Mouse (Mus musculus) adrenal gland, postnatal 25 days (tissue): ENCODE results near the gene Numbl. TPM values are rescaled to one million over a fixed set of nuclear protein-coding genes. Genes with fewer than 3 reads are reported as not detected.

Experiments
- DNase-seq: peaks from one replicate; pipeline ENCODE4 v3.0.0; 2021; ENCODE audit warnings: mixed read lengths
- total RNA-seq: library from RNA; stranded (reverse); gene quantifications from 2 replicates; pipeline ENCODE4 v1.2.3, GENCODE M21; 2021

Gene Numbl
- total RNA-seq, 1 experiment from 2014 or later, result 12.6 TPM

GRCm38 (mm10) chr7:27324928-27325327 lies 66.7 kb downstream of the Numbl start:
- DNase-seq, result no peak

GRCm38 (mm10) chr7:27325697-27326096 lies 67.5 kb downstream of the Numbl start:
- peak; percentile 76 for DNase-seq

- no peak for DNase-seq
These were observed 68.1 kb downstream of the Numbl start for GRCm38 (mm10) chr7:27326101-27326880.

GRCm38 (mm10) chr7:27327500-27327899 lies 69.3 kb downstream of the Numbl start:
- no peak for DNase-seq

- no peak for DNase-seq
These were observed 69.9 kb downstream of the Numbl start for GRCm38 (mm10) chr7:27328161-27328560.

- DNase-seq, result no peak
These were observed 70.4 kb downstream of the Numbl start for GRCm38 (mm10) chr7:27328648-27329047.

- peak; percentile 89 for DNase-seq
These were observed 71.2 kb downstream of the Numbl start for GRCm38 (mm10) chr7:27329326-27329947.

- no peak for DNase-seq
These were observed 71.7 kb downstream of the Numbl start for GRCm38 (mm10) chr7:27329981-27330380.

GRCm38 (mm10) chr7:27330709-27331540 lies 72.7 kb downstream of the Numbl start:
- peak; percentile 89 for DNase-seq

GRCm38 (mm10) chr7:27331541-27331851 lies 73.3 kb downstream of the Numbl start:
- DNase-seq, result no peak

Other genes starting within 250 kb of the Numbl start
- gene Cyp2a12, start 229.4 kb upstream of the Numbl start, total RNA-seq, result 1.8 and 9.6 TPM in 2 replicates
- 1,420 and 1,521 TPM in 2 replicates for gene Cyp2f2, start 138.5 kb upstream of the Numbl start, total RNA-seq
- gene Cyp2t4, start 104.7 kb upstream of the Numbl start, total RNA-seq, result not detected in 2 replicates
- 108 and 120 TPM in 2 replicates for gene Egln2, start 91.6 kb upstream of the Numbl start, total RNA-seq
- gene Rab4b, start 79.5 kb upstream of the Numbl start, total RNA-seq, result 65.7 and 78.2 TPM in 2 replicates
- 0.62 TPM in 1 of 2 replicates, not detected in the other for gene Gm21983, start 77.3 kb upstream of the Numbl start, total RNA-seq
- not detected in 2 replicates for gene Mia, start 77.3 kb upstream of the Numbl start, total RNA-seq
- gene BC024978, start 62.7 kb upstream of the Numbl start, total RNA-seq, result 23.6 and 28.0 TPM in 2 replicates
- gene Snrpa, start 62.2 kb upstream of the Numbl start, total RNA-seq, result 108 and 114 TPM in 2 replicates
- 15.9 and 18.3 TPM in 2 replicates for gene Itpkc, start 29.8 kb upstream of the Numbl start, total RNA-seq
- 74.4 and 90.3 TPM in 2 replicates for gene Coq8b, start 25.4 kb upstream of the Numbl start, total RNA-seq
- gene Ltbp4, start 79.3 kb downstream of the Numbl start, total RNA-seq, result 62.9 and 66.6 TPM in 2 replicates
- 23.3 and 28.6 TPM in 2 replicates for gene Shkbp1, start 97.6 kb downstream of the Numbl start, total RNA-seq
- 0.91 TPM in 1 of 2 replicates, not detected in the other for gene Gm20479, start 99.0 kb downstream of the Numbl start, total RNA-seq
- gene Sptbn4, start 189.3 kb downstream of the Numbl start, total RNA-seq, result 0.62 and 2.1 TPM in 2 replicates
- gene Blvrb, start 189.5 kb downstream of the Numbl start, total RNA-seq, result 51.7 and 52.7 TPM in 2 replicates
- gene Sertad3, start 215.3 kb downstream of the Numbl start, total RNA-seq, result 18.5 and 19.6 TPM in 2 replicates
- gene Sertad1, start 228.5 kb downstream of the Numbl start, total RNA-seq, result 24.1 and 26.7 TPM in 2 replicates
- 2.6 and 2.7 TPM in 2 replicates for gene Prx, start 240.9 kb downstream of the Numbl start, total RNA-seq